Mouse (Mus musculus) testis, postnatal 10 days (tissue): ENCODE data around the gene Cuedc1.
A peak's percentile ranks its signal among the peaks of the same experiment; 100 is the strongest.
"Not testable (repeated sequence)": the region's sequence is repeated elsewhere in the genome, so short reads cannot be mapped to it uniquely, and the experiment has no call there.

Experiments used
- DNase-seq: peaks from one replicate; pipeline ENCODE4 v3.0.0; 2021; ENCODE audit warnings: low spot score

Gene Cuedc1

GRCm38 (mm10) chr11:88171876-88172442, 74.1 kb downstream of the Cuedc1 start:
- DNase-seq, result no peak

- peak; percentile 62 for DNase-seq
Observed at GRCm38 (mm10) chr11:88172601-88173325, 74.9 kb downstream of the Cuedc1 start.

- no peak for DNase-seq
Observed at GRCm38 (mm10) chr11:88173386-88174025, 75.6 kb downstream of the Cuedc1 start.

GRCm38 (mm10) chr11:88180467-88180958, 82.7 kb downstream of the Cuedc1 start:
- no peak for DNase-seq

GRCm38 (mm10) chr11:88180959-88181619, 83.2 kb downstream of the Cuedc1 start:
- DNase-seq, result peak; percentile 75

GRCm38 (mm10) chr11:88184632-88185180, 86.8 kb downstream of the Cuedc1 start:
- DNase-seq, result no peak

GRCm38 (mm10) chr11:88186078-88186946, 88.5 kb downstream of the Cuedc1 start:
- DNase-seq, result no peak

- DNase-seq, result no peak
Observed at GRCm38 (mm10) chr11:88186947-88187243, 89.0 kb downstream of the Cuedc1 start.

- peak; percentile 88 for DNase-seq
Observed at GRCm38 (mm10) chr11:88187417-88188133, 89.7 kb downstream of the Cuedc1 start.

- DNase-seq, result no peak
Observed at GRCm38 (mm10) chr11:88188216-88188615, 90.4 kb downstream of the Cuedc1 start.

GRCm38 (mm10) chr11:88188635-88189034, 90.8 kb downstream of the Cuedc1 start:
- no peak for DNase-seq

GRCm38 (mm10) chr11:88192595-88192994, 94.7 kb downstream of the Cuedc1 start:
- DNase-seq, result no peak

GRCm38 (mm10) chr11:88193098-88193823, 95.4 kb downstream of the Cuedc1 start:
- DNase-seq, result no peak

GRCm38 (mm10) chr11:88193824-88194696, 96.2 kb downstream of the Cuedc1 start:
- DNase-seq, result peak; percentile 78

- not testable (repeated sequence) for DNase-seq
Observed at GRCm38 (mm10) chr11:88195699-88196098, 97.8 kb downstream of the Cuedc1 start.

- DNase-seq, result peak; percentile 75
Observed at GRCm38 (mm10) chr11:88197153-88197576, 99.3 kb downstream of the Cuedc1 start.

GRCm38 (mm10) chr11:88198223-88198622, 100.4 kb downstream of the Cuedc1 start:
- DNase-seq, result no peak

GRCm38 (mm10) chr11:88201172-88201571, 103.3 kb downstream of the Cuedc1 start:
- DNase-seq, result no peak

- no peak for DNase-seq
Observed at GRCm38 (mm10) chr11:88202077-88202476, 104.2 kb downstream of the Cuedc1 start.
